23 mouse cellular contexts compared by ENCODE assay signal in the genomic region with DNA sequence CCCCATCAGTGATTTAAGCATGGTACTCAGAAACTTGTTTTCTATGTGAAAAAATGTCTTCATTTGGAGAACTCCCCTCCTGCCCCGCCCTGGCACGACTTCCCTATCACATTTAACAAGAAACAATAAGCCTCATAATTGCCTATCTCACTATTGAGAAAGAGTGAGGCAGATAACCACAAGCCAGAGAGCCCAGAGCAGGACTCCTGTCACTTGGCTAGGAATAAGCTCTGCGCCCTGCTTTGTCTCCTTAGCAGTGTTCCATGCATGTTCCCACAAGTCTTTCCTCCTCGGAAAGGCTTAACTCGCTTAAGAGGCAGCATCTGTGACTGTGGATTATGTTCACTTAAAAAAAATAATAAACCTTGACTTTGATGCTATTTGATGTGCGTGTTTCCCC.
DNase-seq lines count a peak whose midpoint lies in the region; ATAC-seq lines count a peak whose summit lies in the region.
"Had no signal": no experiment of that assay in that cellular context is flagged by ENCODE, and none has a peak within 500 bp of the region (broad histone marks: within the 10 kb centered on the region; RNA-seq: fewer than 3 reads in every experiment).

No protein-coding gene starts in this region.

- intact Hi-C loops in left cerebral cortex, postnatal 10 days (cut with DNase I): no loop called here

- no peak overlapping the region for H3K27ac ChIP-seq in midbrain, embryonic 14.5 days (replicated peaks; ENCODE audit: low read depth, low read length)
- no peak overlapping the region for H3K27ac ChIP-seq in midbrain, embryonic 16.5 days (ENCODE audit: low read length)
- H3K27ac ChIP-seq: embryonic facial prominence, embryonic 15.5 days; forebrain, embryonic 10.5 days; heart, adult 2 months; hindbrain, embryonic 10.5 days; hindbrain, embryonic 15.5 days had no signal

- WGBS in midbrain, embryonic 14.5 days: 69% methylated on average over 6 of the region's 6 CpGs
- 71% methylated on average over 6 of the region's 6 CpGs for whole genome bisulfite sequencing in midbrain, embryonic 16.5 days

- H3K36me3 ChIP-seq in midbrain, embryonic 14.5 days (ENCODE audit: control insufficient read depth, insufficient read depth, low read length): no peaks in the 10 kb centered on the region
- no peaks in the 10 kb centered on the region for H3K36me3 ChIP-seq in midbrain, embryonic 16.5 days (ENCODE audit: control insufficient read depth, insufficient read depth, low read length)
- H3K36me3 ChIP-seq: embryonic facial prominence, embryonic 15.5 days; forebrain, embryonic 10.5 days; G1E; heart, embryonic 12.5 days; hindbrain, embryonic 10.5 days; hindbrain, embryonic 15.5 days had no signal

- no peak overlapping the region for H3K4me3 ChIP-seq in midbrain, embryonic 14.5 days (replicated peaks; ENCODE audit: low read depth, low read length)
- H3K4me3 ChIP-seq in midbrain, embryonic 16.5 days (ENCODE audit: low read depth, low read length): no peak overlapping the region
- H3K4me3 ChIP-seq: embryonic facial prominence, embryonic 15.5 days; erythroblast, embryonic 14.5 days; forebrain, embryonic 10.5 days; heart, adult 2 months; heart, embryonic 12.5 days; hindbrain, embryonic 10.5 days; hindbrain, embryonic 15.5 days had no signal

- H3K4me1 ChIP-seq in midbrain, embryonic 14.5 days (ENCODE audit: control insufficient read depth, insufficient read depth, low read length): no peaks in the 10 kb centered on the region
- H3K4me1 ChIP-seq in midbrain, embryonic 16.5 days (ENCODE audit: control insufficient read depth, insufficient read depth, low read length): no peaks in the 10 kb centered on the region
- H3K4me1 ChIP-seq: embryonic facial prominence, embryonic 15.5 days; forebrain, embryonic 10.5 days; heart, embryonic 12.5 days; hindbrain, embryonic 10.5 days; hindbrain, embryonic 15.5 days had no signal

- no peak overlapping the region for H3K4me2 ChIP-seq in midbrain, embryonic 14.5 days (ENCODE audit: low read length)
- H3K4me2 ChIP-seq in midbrain, embryonic 16.5 days (ENCODE audit: low read length): no peak overlapping the region
- H3K4me2 ChIP-seq: embryonic facial prominence, embryonic 15.5 days; heart, embryonic 12.5 days; hindbrain, embryonic 15.5 days had no signal

- no peaks in the 10 kb centered on the region for H3K9me3 ChIP-seq in midbrain, embryonic 14.5 days (ENCODE audit: control insufficient read depth, low read length)
- no peaks in the 10 kb centered on the region for H3K9me3 ChIP-seq in midbrain, embryonic 16.5 days (replicated peaks; ENCODE audit: control insufficient read depth, low read length, poor library complexity, severe bottlenecking)
- H3K9me3 ChIP-seq: embryonic facial prominence, embryonic 15.5 days; forebrain, embryonic 10.5 days; G1E; heart, embryonic 12.5 days; hindbrain, embryonic 10.5 days; hindbrain, embryonic 15.5 days had no signal

- H3K27me3 ChIP-seq in midbrain, embryonic 14.5 days (ENCODE audit: control insufficient read depth, insufficient read depth, low read length): no peaks in the 10 kb centered on the region
- H3K27me3 ChIP-seq in midbrain, embryonic 16.5 days (ENCODE audit: control insufficient read depth, insufficient read depth, low read depth, low read length): no peaks in the 10 kb centered on the region
- H3K27me3 ChIP-seq: embryonic facial prominence, embryonic 15.5 days; hindbrain, embryonic 15.5 days had no signal

- no peak for ATAC-seq in midbrain, embryonic 14.5 days (ENCODE audit: low FRiP score, low TSS enrichment)
- no peak for ATAC-seq in midbrain, embryonic 16.5 days
- ATAC-seq: CD4-positive, CD25-positive, alpha-beta regulatory T cell, adult 4 months; forebrain, embryonic 14.5 days had no signal

- no peak overlapping the region for H3K9ac ChIP-seq in midbrain, embryonic 14.5 days (replicated peaks; ENCODE audit: low read length)
- H3K9ac ChIP-seq in midbrain, embryonic 16.5 days (ENCODE audit: low read depth, low read length): no peak overlapping the region
- H3K9ac ChIP-seq: embryonic facial prominence, embryonic 15.5 days; heart, embryonic 12.5 days; hindbrain, embryonic 15.5 days had no signal

- DNase-seq in cerebellum, postnatal 10 days: peak; percentile 38 to 51
- DNase-seq in cerebellum, postnatal 36 days: no peak
- peak; percentile 7 to 23 for DNase-seq in lung, adult 18-20 months
- no peak for DNase-seq in lung, postnatal 10 days
- DNase-seq in midbrain, embryonic 14.5 days: peak; percentile 35
- DNase-seq in left cerebral cortex, postnatal 10 days (ENCODE audit: extremely low spot score in 1 of 2, low spot score in 2 of 2): no peak
- no peak for DNase-seq in kidney, adult 8-10 months
- DNase-seq: adrenal gland, postnatal 10 days; B cell, adult 2 months; cerebellum, adult 18-20 months; cerebellum, adult 9-11 months; gastrocnemius, postnatal 36 days; heart, adult 2 months had no signal

Comparison
In these comparisons a context has a peak if more than half of its experiments do, and no peak if none do; other contexts are left out.
1. DNase-seq: peak in cerebellum, postnatal 10 days (2 of 2), lung, adult 18-20 months (2 of 2) and midbrain, embryonic 14.5 days (single experiment); none in cerebellum, postnatal 36 days (0 of 2), lung, postnatal 10 days (single experiment), left cerebral cortex, postnatal 10 days (0 of 2) and kidney, adult 8-10 months (0 of 2).